Mouse (Mus musculus): ENCODE measurements around the gene Prdm2. TPM values are rescaled to one million over a fixed set of nuclear protein-coding genes. Genes with fewer than 3 reads are reported as not detected.

Prdm2 gene
- 6.9 and 7.0 TPM in 2 replicates for polyA plus RNA-seq (2015; fragmentation: Nextera tagmentation; extraction: Ambion mirVana)

DNA sequence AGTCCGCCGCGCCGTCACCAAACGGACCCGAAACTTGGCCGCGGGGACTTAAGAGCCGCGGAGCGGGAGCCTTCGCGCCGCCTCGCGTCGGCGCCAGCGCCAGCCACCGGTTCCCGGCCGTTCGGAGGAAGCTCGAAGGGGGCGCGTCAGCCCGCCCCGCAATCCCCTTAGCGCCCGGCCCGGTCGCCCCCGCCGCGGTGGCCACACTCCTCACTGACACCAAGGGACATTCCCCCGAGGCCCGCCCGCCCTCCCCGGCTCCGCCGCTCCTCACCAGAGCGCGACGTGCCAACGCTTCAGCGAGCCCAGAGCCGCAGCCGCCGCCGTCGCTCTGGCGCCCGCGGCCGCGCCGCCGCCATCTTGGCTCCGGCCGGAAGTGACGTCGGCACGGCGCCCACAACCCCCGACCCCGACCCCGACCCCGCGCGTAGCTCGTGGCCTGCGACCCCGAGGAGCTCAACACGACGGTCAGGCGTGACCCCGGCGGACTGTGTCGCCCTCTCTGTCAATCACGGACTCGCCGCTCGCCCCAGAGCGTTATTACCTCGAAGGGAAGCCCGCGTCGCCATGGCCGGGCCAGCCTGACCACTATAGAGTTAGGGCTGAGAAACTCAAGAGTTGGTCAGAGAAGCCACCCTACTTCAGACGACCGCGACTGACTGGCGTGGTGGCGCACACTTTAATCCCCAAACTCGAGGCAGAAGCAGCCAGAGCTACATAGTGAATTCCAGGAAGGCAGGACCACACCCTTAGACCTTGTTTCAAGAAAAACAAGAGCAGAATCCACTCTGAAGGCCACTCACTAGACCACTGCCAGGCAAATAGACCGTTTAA lies at the start of gene Prdm2:
Gene Prdm2 (minus strand): TSS at position 655 of the 834 bp plus-strand sequence.
- H3K4me1 ChIP-seq (ENCODE audit: control insufficient read depth, insufficient read depth, low read length), result peaks cover 8% of the 10 kb centered on the region; the same call in 1 of the 2 replicates
- no peaks in the 10 kb centered on the region for H3K36me3 ChIP-seq (ENCODE audit: control insufficient read depth, insufficient read depth, low read length)
- no peaks in the 10 kb centered on the region for H3K9me3 ChIP-seq (ENCODE audit: control insufficient read depth, low read length)
- H3K27me3 ChIP-seq (replicated peaks; ENCODE audit: control insufficient read depth, insufficient read depth, low read length), result no peaks in the 10 kb centered on the region
- WGBS, result 2% methylated on average over 91 of the region's 96 CpGs
- peak within 1 kb of the TSS; percentile 87 for H3K4me3 ChIP-seq (ENCODE audit: low read length)
- peak within 1 kb of the TSS; percentile 95 for H3K9ac ChIP-seq (ENCODE audit: low read depth, low read length)
- H3K4me2 ChIP-seq (ENCODE audit: low read depth, low read length), result peak within 1 kb of the TSS; percentile 93
- peak within 1 kb of the TSS; percentile 82 for H3K27ac ChIP-seq (ENCODE audit: low read length)
- ATAC-seq, result peak; percentile 85

DNA sequence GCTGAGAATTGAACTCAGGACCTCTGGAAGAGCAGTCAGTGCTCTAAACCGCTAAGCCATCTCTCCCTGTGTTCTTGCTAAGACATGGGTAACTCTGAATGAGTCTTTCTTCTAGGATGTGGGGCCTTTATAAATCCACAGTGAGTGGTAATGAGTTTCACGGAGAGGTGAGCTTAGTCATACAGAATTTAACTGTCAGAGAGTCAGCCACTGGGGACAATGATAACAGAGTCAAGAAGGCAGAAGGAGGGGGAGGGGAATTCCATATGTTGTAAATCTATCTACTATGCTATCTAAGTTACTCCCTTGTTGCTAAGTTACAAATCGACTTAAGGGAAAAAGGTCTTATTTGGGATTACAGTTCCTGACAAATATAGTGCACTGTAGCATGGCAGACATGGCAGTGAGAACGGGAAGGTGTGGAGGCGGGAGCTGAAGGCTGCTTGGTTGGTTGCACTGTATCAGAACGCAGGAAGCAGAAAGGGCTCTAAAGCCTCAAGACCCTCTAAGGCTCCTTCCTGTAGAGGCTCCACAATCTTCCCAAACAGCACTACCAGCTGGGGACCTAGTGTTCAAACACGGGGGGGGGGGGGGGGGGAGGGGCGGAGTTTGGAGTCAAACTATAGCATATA lies 47.0 kb upstream of the Prdm2 start:
- no peaks in the 10 kb centered on the region for H3K36me3 ChIP-seq (ENCODE audit: control insufficient read depth, insufficient read depth, low read length)
- no peak overlapping the region for H3K9ac ChIP-seq (ENCODE audit: low read depth, low read length)
- no peak overlapping the region for H3K27ac ChIP-seq (ENCODE audit: low read length)
- H3K4me3 ChIP-seq (ENCODE audit: low read length), result no peak overlapping the region
- no peaks in the 10 kb centered on the region for H3K27me3 ChIP-seq (replicated peaks; ENCODE audit: control insufficient read depth, insufficient read depth, low read length)
- WGBS, result 34% methylated on average over 7 of the region's 8 CpGs
- H3K4me1 ChIP-seq (ENCODE audit: control insufficient read depth, insufficient read depth, low read length), result peaks cover 3% of the 10 kb centered on the region; the same call in 1 of the 2 replicates
- H3K9me3 ChIP-seq (ENCODE audit: control insufficient read depth, low read length), result no peaks in the 10 kb centered on the region
- H3K4me2 ChIP-seq (ENCODE audit: low read depth, low read length), result no peak overlapping the region
- peak; percentile 56 for ATAC-seq

DNA sequence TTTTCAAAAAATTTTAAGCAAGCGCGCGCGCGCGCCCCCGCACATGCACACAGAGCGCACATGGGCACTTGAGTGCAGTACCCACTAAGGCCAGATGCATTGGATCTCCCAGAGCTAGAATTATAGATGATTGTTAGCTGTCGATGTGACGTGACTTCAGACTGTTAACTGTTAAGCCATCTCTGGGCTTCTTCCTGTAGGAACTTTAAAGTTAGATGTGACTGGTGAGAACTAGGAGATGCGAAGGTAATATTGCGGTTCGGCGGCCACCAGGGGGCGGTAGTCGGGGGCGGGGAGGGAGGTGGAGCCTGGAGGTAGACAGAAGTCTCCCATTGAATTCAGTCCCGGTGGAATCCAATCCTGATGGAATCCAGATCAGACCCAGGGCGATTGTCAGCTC lies 45.7 kb upstream of the Prdm2 start:
- WGBS, result 33% methylated on average over 19 of the region's 19 CpGs
- H3K36me3 ChIP-seq (ENCODE audit: control insufficient read depth, insufficient read depth, low read length), result no peaks in the 10 kb centered on the region
- H3K27ac ChIP-seq (ENCODE audit: low read length), result no peak overlapping the region
- H3K4me1 ChIP-seq (ENCODE audit: control insufficient read depth, insufficient read depth, low read length), result peaks cover 3% of the 10 kb centered on the region; the same call in 1 of the 2 replicates
- H3K4me2 ChIP-seq (ENCODE audit: low read depth, low read length), result peak overlapping the region; percentile 37; the same call in 1 of the 2 replicates
- peak; percentile 54 for ATAC-seq
- H3K9ac ChIP-seq (ENCODE audit: low read depth, low read length), result no peak overlapping the region
- H3K9me3 ChIP-seq (ENCODE audit: control insufficient read depth, low read length), result no peaks in the 10 kb centered on the region
- no peaks in the 10 kb centered on the region for H3K27me3 ChIP-seq (replicated peaks; ENCODE audit: control insufficient read depth, insufficient read depth, low read length)
- 0 out of 2 replicates have a peak overlapping the region, but pooled peaks have one; percentile 5 for H3K4me3 ChIP-seq (ENCODE audit: low read length)

DNA sequence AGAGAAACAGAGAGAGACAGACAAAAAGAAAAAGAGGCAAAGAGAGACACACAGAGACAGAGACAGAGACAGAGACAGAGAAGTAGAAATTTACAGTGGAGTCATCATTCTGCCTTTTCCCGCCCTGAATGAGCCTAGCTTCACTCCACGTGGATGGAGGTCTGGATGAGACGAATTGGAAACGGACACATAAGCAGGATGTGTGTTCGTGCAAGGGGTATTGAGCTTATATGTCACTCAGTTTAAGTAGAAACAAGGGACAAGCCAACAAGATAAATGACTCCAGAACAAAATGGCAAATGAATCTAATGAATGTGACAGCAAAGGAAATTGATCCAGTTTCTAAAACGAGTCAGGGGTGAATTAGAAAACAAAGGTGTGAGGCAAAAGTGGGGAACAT lies 45.2 kb upstream of the Prdm2 start:
- no peaks in the 10 kb centered on the region for H3K27me3 ChIP-seq (replicated peaks; ENCODE audit: control insufficient read depth, insufficient read depth, low read length)
- no peaks in the 10 kb centered on the region for H3K36me3 ChIP-seq (ENCODE audit: control insufficient read depth, insufficient read depth, low read length)
- H3K9me3 ChIP-seq (ENCODE audit: control insufficient read depth, low read length), result peaks cover 4% of the 10 kb centered on the region; the same call in 1 of the 2 replicates
- ATAC-seq, result no peak
- no peak overlapping the region for H3K9ac ChIP-seq (ENCODE audit: low read depth, low read length)
- no peak overlapping the region for H3K4me3 ChIP-seq (ENCODE audit: low read length)
- peaks cover 3% of the 10 kb centered on the region; the same call in 1 of the 2 replicates for H3K4me1 ChIP-seq (ENCODE audit: control insufficient read depth, insufficient read depth, low read length)
- H3K4me2 ChIP-seq (ENCODE audit: low read depth, low read length), result 0 out of 2 replicates have a peak overlapping the region, but pooled peaks have one; percentile 37
- H3K27ac ChIP-seq (ENCODE audit: low read length), result no peak overlapping the region
- 54% methylated on average over 6 of the region's 6 CpGs for WGBS

DNA sequence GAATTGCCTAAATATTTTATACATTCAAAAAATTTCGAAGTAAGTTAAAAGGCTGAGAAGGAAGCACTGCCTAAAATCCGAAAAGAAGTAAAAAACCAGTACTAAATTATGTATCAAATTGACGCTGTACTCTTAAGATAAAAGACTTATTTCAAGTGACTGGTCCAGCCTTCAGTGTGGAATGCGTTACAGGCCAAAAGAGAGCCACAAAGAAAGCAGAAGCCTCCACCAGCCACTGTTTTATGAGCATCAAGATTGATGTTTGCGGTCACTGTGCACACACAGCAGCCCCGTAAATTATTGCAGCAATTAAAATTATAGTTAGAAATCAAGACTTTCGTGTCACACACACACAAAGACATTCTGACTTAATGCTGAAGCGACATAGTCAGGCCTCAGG lies 42.7 kb upstream of the Prdm2 start:
- no peak overlapping the region for H3K27ac ChIP-seq (ENCODE audit: low read length)
- peaks cover 3% of the 10 kb centered on the region; the same call in 1 of the 2 replicates for H3K4me1 ChIP-seq (ENCODE audit: control insufficient read depth, insufficient read depth, low read length)
- no peak overlapping the region for H3K4me2 ChIP-seq (ENCODE audit: low read depth, low read length)
- H3K4me3 ChIP-seq (ENCODE audit: low read length), result no peak overlapping the region
- peaks cover 7% of the 10 kb centered on the region; the same call in 1 of the 2 replicates for H3K9me3 ChIP-seq (ENCODE audit: control insufficient read depth, low read length)
- H3K27me3 ChIP-seq (replicated peaks; ENCODE audit: control insufficient read depth, insufficient read depth, low read length), result no peaks in the 10 kb centered on the region
- WGBS, result 60% methylated on average over 8 of the region's 8 CpGs
- no peak for ATAC-seq
- no peaks in the 10 kb centered on the region for H3K36me3 ChIP-seq (ENCODE audit: control insufficient read depth, insufficient read depth, low read length)
- H3K9ac ChIP-seq (ENCODE audit: low read depth, low read length), result no peak overlapping the region

DNA sequence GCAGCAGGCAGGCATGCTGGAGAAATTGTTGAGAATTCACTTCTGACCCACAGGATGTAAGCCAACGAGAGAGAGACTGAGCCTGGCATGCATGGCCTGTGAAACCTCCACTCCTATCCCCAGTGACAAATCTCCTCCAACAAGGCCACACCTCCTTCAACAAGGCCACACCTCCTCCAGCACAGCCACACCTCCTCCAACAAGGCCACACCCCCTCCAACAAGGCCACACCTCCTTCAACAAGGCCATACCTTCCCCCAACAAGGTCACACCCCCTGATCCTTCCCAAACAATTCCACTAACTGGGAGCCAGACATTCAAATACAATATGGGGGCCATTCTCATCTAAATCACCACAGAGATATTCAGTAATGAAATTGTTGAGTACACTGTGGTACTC lies 40.6 kb upstream of the Prdm2 start:
- WGBS, result 70% methylated on average over 1 of the region's 1 CpGs
- Histone ChIP-seq H3K9me3 (ENCODE audit: control insufficient read depth, low read length) (peaks cover 7% of the 10 kb centered on the region; the same call in 1 of the 2 replicates), H3K27me3 (replicated peaks; ENCODE audit: control insufficient read depth, insufficient read depth, low read length) (no peaks in the 10 kb centered on the region), H3K4me1 (ENCODE audit: control insufficient read depth, insufficient read depth, low read length) (no peaks in the 10 kb centered on the region), H3K9ac (ENCODE audit: low read depth, low read length) (no peak overlapping the region), H3K36me3 (ENCODE audit: control insufficient read depth, insufficient read depth, low read length) (no peaks in the 10 kb centered on the region), H3K27ac (ENCODE audit: low read length) (no peak overlapping the region), H3K4me3 (ENCODE audit: low read length) (no peak overlapping the region), H3K4me2 (ENCODE audit: low read depth, low read length) (no peak overlapping the region)
- no peak for ATAC-seq

DNA sequence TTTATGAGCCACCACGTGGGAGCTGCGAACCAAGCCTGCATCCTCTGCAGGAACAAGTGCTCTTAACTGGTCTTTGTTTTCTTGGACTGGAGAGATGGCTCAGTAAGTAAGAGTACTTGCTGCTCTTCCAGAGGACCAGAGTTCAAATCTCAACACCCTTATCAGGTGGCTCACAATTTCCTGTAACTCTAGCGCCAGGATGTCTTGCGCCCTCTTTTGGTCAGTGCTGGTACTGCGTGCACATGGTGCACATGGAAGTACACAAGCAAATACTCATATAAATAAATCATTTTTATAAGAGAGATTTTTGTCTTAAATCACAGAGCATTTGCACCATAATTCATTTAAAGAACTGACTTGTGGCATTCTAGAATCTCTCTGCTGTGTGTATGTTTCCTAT lies 35.3 kb upstream of the Prdm2 start:
- WGBS, result 80% methylated on average over 5 of the region's 5 CpGs
- no peak for ATAC-seq

DNA sequence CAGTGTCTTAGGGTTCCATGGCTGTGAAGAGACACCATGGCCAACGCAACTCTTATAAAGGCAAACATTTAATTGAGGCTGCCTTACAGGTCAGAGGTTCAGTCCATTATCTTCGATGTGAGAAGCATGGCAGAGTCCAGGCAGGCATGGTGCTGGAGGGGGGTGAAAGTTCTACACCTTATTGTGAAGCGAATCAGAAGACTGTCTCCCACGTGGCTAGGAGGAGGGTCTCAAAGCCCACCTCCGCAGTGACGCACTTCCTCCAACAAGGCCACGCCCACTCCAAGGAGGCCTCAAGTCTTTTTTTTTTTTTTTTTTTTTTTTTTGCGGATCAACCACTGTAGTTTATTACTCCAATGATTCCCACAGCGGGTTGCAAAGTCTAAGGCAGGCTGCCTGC lies 28.5 kb upstream of the Prdm2 start:
- H3K9me3 ChIP-seq (ENCODE audit: control insufficient read depth, low read length), result no peaks in the 10 kb centered on the region
- WGBS, result 79% methylated on average over 9 of the region's 9 CpGs
- no peaks in the 10 kb centered on the region for H3K27me3 ChIP-seq (replicated peaks; ENCODE audit: control insufficient read depth, insufficient read depth, low read length)
- H3K4me3 ChIP-seq (ENCODE audit: low read length), result no peak overlapping the region
- ATAC-seq, result no peak
- no peak overlapping the region for H3K4me2 ChIP-seq (ENCODE audit: low read depth, low read length)
- no peak overlapping the region for H3K9ac ChIP-seq (ENCODE audit: low read depth, low read length)
- H3K4me1 ChIP-seq (ENCODE audit: control insufficient read depth, insufficient read depth, low read length), result no peaks in the 10 kb centered on the region
- no peaks in the 10 kb centered on the region for H3K36me3 ChIP-seq (ENCODE audit: control insufficient read depth, insufficient read depth, low read length)
- H3K27ac ChIP-seq (ENCODE audit: low read length), result no peak overlapping the region

More for the DNA sequence above, 35.3 kb upstream of the Prdm2 start:
- no peaks in the 10 kb centered on the region for H3K27me3 ChIP-seq (replicated peaks; ENCODE audit: control insufficient read depth, insufficient read depth, low read length)
- no peak overlapping the region for H3K9ac ChIP-seq (ENCODE audit: low read depth, low read length)
- no peak overlapping the region for H3K4me2 ChIP-seq (ENCODE audit: low read depth, low read length)
- H3K36me3 ChIP-seq (ENCODE audit: control insufficient read depth, insufficient read depth, low read length), result no peaks in the 10 kb centered on the region
- H3K9me3 ChIP-seq (ENCODE audit: control insufficient read depth, low read length), result 0 out of 2 replicates have a peak, but pooled peaks cover 5% of the 10 kb centered on the region
- H3K27ac ChIP-seq (ENCODE audit: low read length), result no peak overlapping the region
- no peaks in the 10 kb centered on the region for H3K4me1 ChIP-seq (ENCODE audit: control insufficient read depth, insufficient read depth, low read length)
- H3K4me3 ChIP-seq (ENCODE audit: low read length), result no peak overlapping the region

DNA sequence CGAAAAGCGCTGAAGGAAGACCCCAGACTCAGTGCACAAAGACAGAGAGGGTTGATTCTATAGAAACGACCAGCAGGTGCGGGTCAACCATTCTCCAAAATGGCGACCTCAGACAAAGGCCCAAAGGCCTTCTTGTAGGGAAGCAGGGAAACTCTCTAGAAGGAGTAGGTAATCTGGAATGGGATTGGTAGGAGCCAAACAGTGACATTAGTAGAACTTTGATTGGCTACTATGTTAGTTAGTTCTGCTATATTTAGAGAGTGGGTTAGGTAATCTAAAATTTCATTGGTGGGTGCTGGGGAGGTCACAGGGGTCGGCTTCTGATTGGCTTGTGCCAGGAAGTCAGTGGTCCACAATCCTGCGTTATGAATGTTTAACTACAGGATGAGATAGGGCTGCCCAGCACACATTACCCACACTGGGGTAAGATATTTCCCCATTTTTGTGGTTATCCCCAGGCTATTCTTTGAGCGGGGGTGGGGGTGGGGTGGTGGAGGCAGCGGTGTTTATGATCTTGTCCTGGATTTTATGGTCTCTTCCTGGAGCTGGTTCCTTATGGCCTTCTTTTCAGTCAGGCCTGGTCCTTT lies 26.9 kb upstream of the Prdm2 start:
- no peak overlapping the region for H3K9ac ChIP-seq (ENCODE audit: low read depth, low read length)

More for the DNA sequence above, 26.9 kb upstream of the Prdm2 start:
- WGBS, result 84% methylated on average over 9 of the region's 9 CpGs
- Histone ChIP-seq H3K36me3 (ENCODE audit: control insufficient read depth, insufficient read depth, low read length) (no peaks in the 10 kb centered on the region), H3K9me3 (ENCODE audit: control insufficient read depth, low read length) (peaks cover 2% of the 10 kb centered on the region; the same call in 1 of the 2 replicates), H3K27me3 (replicated peaks; ENCODE audit: control insufficient read depth, insufficient read depth, low read length) (no peaks in the 10 kb centered on the region), H3K27ac (ENCODE audit: low read length) (no peak overlapping the region), H3K4me1 (ENCODE audit: control insufficient read depth, insufficient read depth, low read length) (no peaks in the 10 kb centered on the region), H3K4me2 (ENCODE audit: low read depth, low read length) (no peak overlapping the region), H3K4me3 (ENCODE audit: low read length) (no peak overlapping the region)
- no peak for ATAC-seq

Data from intestine, embryonic 16.5 days (tissue).